Comparison of ENCODE assay signal across 18 mouse cellular contexts in the genomic region with DNA sequence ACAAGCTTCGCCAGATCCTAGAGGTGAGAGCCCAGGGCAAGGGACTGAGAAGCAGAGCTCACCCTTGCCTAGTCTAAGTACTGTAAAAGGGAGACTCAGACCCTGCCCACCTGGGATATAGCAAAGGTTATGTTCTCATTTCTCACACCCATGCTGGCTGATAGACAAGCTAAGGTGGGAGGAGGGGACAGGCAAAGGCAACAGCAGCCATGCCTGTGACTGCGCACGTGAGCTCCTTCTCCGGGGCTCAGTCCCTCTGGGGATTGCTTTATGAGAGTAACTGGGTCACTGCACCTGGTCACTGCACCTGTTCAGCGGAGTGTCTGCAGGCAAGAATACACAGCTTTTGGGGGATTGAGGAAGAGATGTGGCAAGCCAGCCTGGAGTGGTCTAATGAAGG. TPM values are rescaled to one million over a fixed set of nuclear protein-coding genes. Genes with fewer than 3 reads are reported as not detected.
"Had no signal": no experiment of that assay in that cellular context is flagged by ENCODE, and none has a peak within 500 bp of the region (broad histone marks: within the 10 kb centered on the region; RNA-seq: fewer than 3 reads in every experiment).

No protein-coding gene starts in this region.

- H3K9me3 ChIP-seq: limb, embryonic 12.5 days; liver, embryonic 13.5 days; lung, embryonic 15.5 days; midbrain, embryonic 13.5 days; neural tube, embryonic 15.5 days had no signal

- H3K27ac ChIP-seq: kidney, postnatal 0 days; limb, embryonic 12.5 days; liver, embryonic 13.5 days; lung, embryonic 15.5 days; macrophage; midbrain, embryonic 13.5 days; neural tube, embryonic 15.5 days; stomach, postnatal 0 days had no signal

- H3K9ac ChIP-seq: limb, embryonic 12.5 days; liver, embryonic 13.5 days; liver, postnatal 0 days; lung, embryonic 15.5 days; midbrain, embryonic 13.5 days; neural tube, embryonic 15.5 days had no signal

- H3K4me3 ChIP-seq: limb, embryonic 12.5 days; liver, embryonic 13.5 days; lung, embryonic 15.5 days; midbrain, embryonic 13.5 days; myocyte; neural tube, embryonic 15.5 days had no signal

- ATAC-seq: liver, postnatal 0 days; midbrain, embryonic 13.5 days had no signal

- H3K4me2 ChIP-seq: limb, embryonic 12.5 days; liver, embryonic 13.5 days; lung, embryonic 15.5 days; midbrain, embryonic 13.5 days; neural tube, embryonic 15.5 days had no signal

- H3K36me3 ChIP-seq: limb, embryonic 12.5 days; liver, embryonic 13.5 days; lung, embryonic 15.5 days had no signal

- DNase-seq: kidney, adult 8-10 months; liver; liver, embryonic 13.5 days; liver, postnatal 0 days; lung, postnatal 14 days; thymus, adult 2 months; thymus, postnatal 25 days had no signal

RNA-seq across cellular contexts. Expression of a gene that starts 12.7 kb away (rescaled TPM):
- total RNA-seq: megakaryocyte-erythroid progenitor cell, adult 5-6 weeks had no signal
- polyA plus RNA-seq: liver, embryonic 13.5 days; macrophage; myocyte; neural tube, embryonic 11.5 days had no signal

RNA-seq across cellular contexts. Expression of a gene that starts 22.6 kb away (rescaled TPM):
- total RNA-seq: megakaryocyte-erythroid progenitor cell, adult 5-6 weeks had no signal
- polyA plus RNA-seq: kidney, postnatal 0 days; limb, embryonic 12.5 days; liver, embryonic 13.5 days; liver, postnatal 0 days; lung, embryonic 15.5 days; macrophage; neural tube, embryonic 11.5 days; stomach, postnatal 0 days; thymus, adult 2 months; urinary bladder, adult 2 months had no signal
